Mouse (Mus musculus) CD8-positive naive resting alpha-beta T cell, adult 2 months (primary cell): ENCODE measurements at regions not wholly inside any gene's neighbourhood (a gene's known extent, or its start where the extent isn't known, plus 50 kb on each side); places are given as distances from the start of the nearest gene placed in this dataset.

Experiments used
- DNase-seq, 2 experiments: peaks; one replicate each; pipeline ENCODE4 v3.0.0; 2022; ENCODE audit warnings: low read depth in 2 of 2, low spot score in 2 of 2

- DNase-seq, result no peak
Observed at GRCm38 (mm10) chrX:19201383-19201782, 279.7 kb downstream of the Tex13c3 start.

- no peak for DNase-seq
Observed at GRCm38 (mm10) chrX:19199531-19199930, 281.6 kb downstream of the Tex13c3 start.

DNA sequence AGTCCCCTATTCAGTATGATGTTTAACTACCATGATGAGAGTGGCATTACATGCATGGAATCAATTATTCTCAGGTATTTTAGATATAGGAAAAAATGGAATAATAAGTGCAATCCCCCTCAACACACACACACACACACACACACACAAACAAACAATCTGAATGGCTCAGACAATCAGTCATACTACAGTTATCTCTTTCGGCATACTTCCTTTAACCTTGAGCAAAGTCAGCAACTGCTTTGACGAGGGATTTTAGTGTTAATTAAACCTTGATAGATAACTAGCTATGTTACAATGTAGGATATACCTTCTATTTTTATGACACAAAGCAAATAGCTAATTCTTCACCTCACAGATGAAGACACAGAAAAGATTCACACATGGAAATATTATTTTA lies 312.1 kb downstream of the Tex13c3 start:
- DNase-seq, result no peak

GRCm38 (mm10) chrX:19168546-19168945 lies 312.6 kb downstream of the Tex13c3 start:
- DNase-seq, result no peak

DNA sequence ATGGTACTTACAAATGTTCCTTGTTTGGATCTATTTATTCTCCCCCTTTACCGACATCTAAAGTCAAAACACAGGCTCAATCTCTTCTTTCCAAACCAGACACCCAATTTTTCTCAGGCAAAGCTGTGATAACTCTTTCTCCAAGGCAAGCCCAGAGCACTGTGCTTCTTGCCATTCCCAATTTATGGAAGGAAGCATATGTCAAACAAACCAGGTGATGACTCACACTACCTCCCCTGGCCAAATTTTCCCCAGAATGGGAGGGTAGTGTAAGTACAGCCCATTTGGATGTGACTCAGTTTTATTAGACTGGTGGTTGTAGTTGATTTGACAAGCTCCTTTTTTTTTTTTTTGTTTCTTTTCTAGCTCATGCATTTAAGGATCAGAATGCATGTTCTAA lies 313.0 kb downstream of the Tex13c3 start:
- no peak for DNase-seq

GRCm38 (mm10) chrX:19167121-19167853 lies 313.8 kb downstream of the Tex13c3 start:
- no peak for DNase-seq

GRCm38 (mm10) chrX:19165891-19166644 lies 315.1 kb downstream of the Tex13c3 start:
- DNase-seq, result no peak

- no peak for DNase-seq
Observed at GRCm38 (mm10) chrX:19164151-19164550, 317.0 kb downstream of the Tex13c3 start.

DNA sequence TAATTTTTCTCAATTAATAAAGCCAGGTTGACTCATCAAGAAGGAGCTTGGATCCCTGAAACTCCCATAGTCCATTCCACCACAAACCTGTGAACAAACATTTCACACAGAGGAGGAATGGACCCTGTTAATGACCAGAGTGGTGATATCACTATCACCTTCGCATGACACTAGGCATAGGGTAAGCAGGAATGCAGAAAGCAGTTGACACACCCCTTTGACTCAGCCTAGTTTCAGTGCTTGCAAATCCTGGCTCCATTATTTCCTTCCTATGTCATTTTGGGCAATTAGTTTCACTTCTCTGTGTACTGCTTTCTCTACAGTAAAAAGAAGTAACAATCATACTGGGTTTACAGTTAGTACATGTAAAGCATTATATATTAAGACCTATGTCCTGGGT lies 318.2 kb downstream of the Tex13c3 start:
- no peak for DNase-seq

- no peak for DNase-seq
Observed at GRCm38 (mm10) chrX:19162351-19162750, 318.8 kb downstream of the Tex13c3 start.

- DNase-seq, result no peak
Observed at GRCm38 (mm10) chrX:19160275-19160930, 320.7 kb downstream of the Tex13c3 start.

GRCm38 (mm10) chrX:19157464-19158203 lies 323.5 kb downstream of the Tex13c3 start:
- no peak for DNase-seq

DNA sequence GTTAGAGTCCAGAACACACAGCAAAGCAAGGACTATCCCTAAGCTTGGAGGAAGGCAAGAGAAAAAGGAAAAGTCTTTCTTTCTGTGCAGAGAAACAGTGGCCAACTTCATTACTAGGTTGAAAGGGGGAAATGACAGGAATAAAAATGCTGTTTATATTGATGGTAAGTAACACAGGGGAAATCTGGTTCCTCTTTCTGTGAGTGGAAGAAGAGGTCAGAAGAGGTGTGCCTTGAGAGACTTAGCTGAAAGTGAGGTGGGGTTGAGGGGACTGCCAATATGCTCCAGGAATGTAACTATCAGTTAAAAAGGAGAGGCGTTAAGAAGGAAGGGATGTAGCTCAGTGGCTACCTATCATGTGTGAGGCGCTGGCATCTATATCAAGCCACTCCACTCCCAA lies 327.5 kb downstream of the Tex13c3 start:
- no peak for DNase-seq

- DNase-seq, result no peak
Observed at GRCm38 (mm10) chrX:19152170-19152861, 328.8 kb downstream of the Tex13c3 start.

DNA sequence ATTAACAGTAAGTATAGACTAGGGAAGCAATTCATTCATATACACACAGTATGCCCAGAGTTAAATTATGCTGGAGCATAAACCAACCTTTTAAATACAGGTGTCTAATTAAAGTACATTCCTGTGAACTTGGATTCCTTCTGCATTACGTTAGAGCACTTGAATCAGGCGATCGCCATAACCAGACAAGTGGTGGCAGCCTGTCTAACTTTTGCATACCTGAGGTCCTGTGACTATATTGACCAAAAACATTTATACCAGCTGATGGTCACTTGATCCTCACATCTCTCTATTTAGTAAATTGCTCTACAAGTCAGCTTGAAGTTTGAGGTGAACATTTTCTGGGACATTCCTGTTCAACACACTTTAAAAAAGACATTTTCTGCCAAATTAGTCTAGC lies 330.5 kb downstream of the Tex13c3 start:
- no peak for DNase-seq

GRCm38 (mm10) chrX:19148672-19149071 lies 332.4 kb downstream of the Tex13c3 start:
- no peak for DNase-seq

DNA sequence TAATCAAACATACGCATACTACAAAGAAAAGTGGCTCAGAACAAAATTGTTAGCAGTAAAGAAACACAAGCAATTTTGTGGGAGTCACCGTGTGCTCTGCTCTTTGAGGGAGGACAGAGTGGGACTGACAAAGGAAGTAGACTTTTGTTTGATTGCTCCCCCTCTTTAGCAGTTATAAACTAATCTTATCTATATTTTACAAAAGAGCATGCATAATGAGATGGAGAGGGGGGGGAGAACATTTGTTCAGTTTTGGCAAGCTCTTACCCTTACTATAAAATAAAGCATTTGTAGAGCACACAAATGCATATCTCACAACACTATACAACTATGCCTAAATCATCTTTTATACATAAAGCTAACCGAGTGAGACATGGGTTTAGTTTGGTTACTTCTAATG lies 332.9 kb downstream of the Tex13c3 start:
- no peak for DNase-seq

- DNase-seq, result no peak
Observed at GRCm38 (mm10) chrX:19112753-19113152, 368.4 kb downstream of the Tex13c3 start.

DNA sequence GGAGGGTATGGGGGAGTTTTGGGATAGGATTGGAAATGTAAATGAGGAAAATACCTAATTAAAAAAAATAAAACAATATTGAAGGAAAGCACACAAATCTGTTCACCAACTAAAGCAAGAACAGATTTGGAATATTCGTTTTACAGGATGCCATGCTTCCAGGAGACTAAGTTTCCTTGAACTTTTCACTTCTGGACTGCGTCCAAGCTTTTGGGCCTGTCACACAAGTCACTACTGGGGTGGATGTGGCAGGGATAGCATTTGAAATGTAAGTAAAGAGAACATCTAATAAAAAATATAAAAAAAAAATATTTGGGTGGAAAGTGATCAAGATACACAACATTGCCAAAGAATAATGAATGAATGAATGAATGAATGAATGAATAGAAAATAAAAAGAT lies 378.2 kb downstream of the Tex13c3 start:
- no peak for DNase-seq

- no peak for DNase-seq
Observed at GRCm38 (mm10) chrX:19095960-19096359, 385.2 kb downstream of the Tex13c3 start.

- no peak for DNase-seq
Observed at GRCm38 (mm10) chrX:19084435-19084834, 396.7 kb downstream of the Tex13c3 start.
